Mouse (Mus musculus) layer of hippocampus, adult 6 months (tissue): ENCODE data around the gene Gm21858. TPM values are rescaled to one million over a fixed set of nuclear protein-coding genes. Genes with fewer than 3 reads are reported as not detected.

ENCODE experiments used
- long read RNA-seq, 2 experiments: library from polyadenylated mRNA; unstranded; transcript quantifications; one replicate each; pipeline ENCODE4 v2.0.0; 2019 to 2020
- polyA plus RNA-seq: library from polyadenylated mRNA; unstranded; fragments of <200 nt; fragmentation: Nextera tagmentation; gene quantifications from 2 replicates; pipeline ENCODE4 v1.2.3, GENCODE M21; 2021

The Gm21858 gene
- polyA plus RNA-seq: not detected in 2 replicates
- long read RNA-seq, experiment 1: 0 reads
- long read RNA-seq, experiment 2: 0 reads

GRCm38 (mm10) chrY:55731456-55731855, at the start of gene Gm21858:
Gm21858 (plus strand) TSS chrY:55731756.

